Mouse (Mus musculus) central nervous system, embryonic 11.5 days (tissue): Measurements from ENCODE around the gene C2cd4a. TPM values are rescaled to one million over a fixed set of nuclear protein-coding genes. Genes with fewer than 3 reads are reported as not detected.

Experiments
- polyA plus RNA-seq: library from polyadenylated mRNA; depleted of rRNA; stranded (reverse); fragments of >200 nt; gene quantifications from 2 replicates; pipeline ENCODE4 v1.2.3, GENCODE M21; 2012; rRNA removed

C2cd4a gene
- polyA plus RNA-seq: 0.31 and 0.62 TPM in 2 replicates

DNA sequence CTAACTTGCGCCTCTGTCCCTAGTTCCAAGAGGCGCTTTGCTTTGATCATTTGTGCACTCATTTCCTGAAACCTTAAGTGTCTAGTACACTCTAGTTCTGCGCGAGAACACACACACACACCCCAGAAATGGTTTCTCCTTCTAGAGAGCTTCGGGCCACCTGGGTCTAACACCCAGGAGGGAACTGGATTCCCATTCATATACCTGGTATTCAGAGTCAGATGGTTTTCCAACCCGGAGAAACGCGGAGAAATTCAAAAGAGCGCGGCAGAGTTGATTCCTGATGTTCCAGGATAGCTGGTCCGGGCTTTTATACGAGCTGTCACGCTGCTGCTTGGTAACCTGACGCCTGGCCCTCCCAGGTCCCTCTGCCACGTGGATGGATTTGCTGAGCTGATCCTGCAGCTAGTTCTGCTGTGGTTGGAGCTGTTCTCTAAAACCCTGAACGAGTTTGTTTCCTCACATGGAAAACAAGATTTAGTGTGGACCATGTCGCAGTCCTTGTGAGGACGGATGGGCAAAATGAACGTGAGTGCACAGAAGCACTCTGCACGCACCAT lies at the start of gene C2cd4a:
Gene C2cd4a (minus strand): TSS at position 285 of the 560 bp plus-strand sequence.

DNA sequence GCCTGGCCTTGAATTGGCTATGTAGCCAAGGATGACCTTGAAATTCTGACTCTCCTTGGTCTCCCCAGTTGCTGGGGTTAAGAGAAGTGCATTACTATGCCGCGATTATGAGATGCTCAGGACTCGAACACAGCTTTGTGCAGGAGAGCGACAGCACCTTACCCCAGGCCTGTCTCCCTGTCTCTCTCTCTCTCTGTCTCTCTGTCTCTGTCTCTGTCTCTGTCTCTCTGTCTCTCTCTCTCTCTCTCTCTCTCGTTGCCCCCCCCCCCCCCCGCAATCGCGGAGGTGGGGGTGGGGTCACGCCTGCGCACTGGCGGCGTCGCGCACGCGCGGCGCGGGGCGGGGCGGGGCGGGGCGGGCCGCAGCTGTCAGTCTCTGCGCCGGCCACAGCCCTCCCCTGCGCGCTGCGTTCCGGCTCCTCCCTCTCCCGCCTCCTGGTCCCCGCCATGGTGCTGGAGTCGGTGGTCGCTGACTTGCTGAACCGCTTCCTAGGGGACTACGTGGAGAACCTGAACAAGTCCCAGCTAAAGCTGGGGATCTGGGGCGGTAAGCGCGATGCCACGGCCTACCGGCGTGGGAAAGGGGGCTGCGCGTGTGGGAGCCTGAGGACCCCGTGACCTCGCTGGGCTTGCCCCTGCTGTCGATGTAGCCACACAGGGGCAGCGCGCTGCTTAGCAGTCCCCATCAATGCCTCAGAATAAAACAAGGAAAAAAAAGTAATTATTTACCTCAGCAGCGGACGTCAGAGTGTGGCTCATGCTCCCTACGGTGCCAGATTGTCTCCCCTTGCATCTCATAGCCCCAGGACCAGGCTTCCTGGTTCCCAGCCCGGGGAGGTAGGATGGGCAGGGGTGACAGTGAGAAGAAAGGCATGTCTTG lies 8.1 kb upstream of the C2cd4a start, which contains the start of gene Vps13c:
Gene Vps13c (plus strand): TSS at position 416 of the 879 bp plus-strand sequence.

Other genes starting within 250 kb of the C2cd4a start
- gene C2cd4b, start 72.9 kb downstream of the C2cd4a start, polyA plus RNA-seq: 0.31 and 0.70 TPM in 2 replicates
- 11.7 and 12.5 TPM in 2 replicates for gene Vps13c, start 8.1 kb upstream of the C2cd4a start, polyA plus RNA-seq